Mouse (Mus musculus): ENCODE measurements around the gene Olfr1391.
"Not testable (repeated sequence)": the region's sequence is repeated elsewhere in the genome, so short reads cannot be mapped to it uniquely, and the experiment has no call there.

The Olfr1391 gene

GRCm38 (mm10) chr11:49322442-49322841 lies at the start of gene Olfr1391:
Olfr1391 (plus strand) TSS chr11:49322742.
- no peak for ATAC-seq (ENCODE audit: insufficient number of reproducible peaks, low FRiP score, low TSS enrichment)

- no peak for ATAC-seq (ENCODE audit: insufficient number of reproducible peaks, low FRiP score, low TSS enrichment)
Observed at GRCm38 (mm10) chr11:49273834-49274519, 48.6 kb upstream of the Olfr1391 start.

GRCm38 (mm10) chr11:49278222-49278621 lies 44.3 kb upstream of the Olfr1391 start, which contains the start of gene Olfr1393:
Olfr1393 (plus strand) TSS chr11:49278304.
- ATAC-seq (ENCODE audit: insufficient number of reproducible peaks, low FRiP score, low TSS enrichment): no peak

GRCm38 (mm10) chr11:49284982-49285381 lies 37.6 kb upstream of the Olfr1391 start, which contains the start of gene Olfr1392:
Olfr1392 (plus strand) TSS chr11:49285282.
- ATAC-seq (ENCODE audit: insufficient number of reproducible peaks, low FRiP score, low TSS enrichment): not testable (repeated sequence)

- no peak for ATAC-seq (ENCODE audit: insufficient number of reproducible peaks, low FRiP score, low TSS enrichment)
Observed at GRCm38 (mm10) chr11:49287251-49287650, 35.3 kb upstream of the Olfr1391 start.

GRCm38 (mm10) chr11:49292777-49293176 lies 29.8 kb upstream of the Olfr1391 start:
- no peak for ATAC-seq (ENCODE audit: insufficient number of reproducible peaks, low FRiP score, low TSS enrichment)

GRCm38 (mm10) chr11:49304441-49304840 lies 18.1 kb upstream of the Olfr1391 start, which contains the start of gene Olfr10:
Olfr10 (plus strand) TSS chr11:49304741.
- no peak for ATAC-seq (ENCODE audit: insufficient number of reproducible peaks, low FRiP score, low TSS enrichment)

DNA sequence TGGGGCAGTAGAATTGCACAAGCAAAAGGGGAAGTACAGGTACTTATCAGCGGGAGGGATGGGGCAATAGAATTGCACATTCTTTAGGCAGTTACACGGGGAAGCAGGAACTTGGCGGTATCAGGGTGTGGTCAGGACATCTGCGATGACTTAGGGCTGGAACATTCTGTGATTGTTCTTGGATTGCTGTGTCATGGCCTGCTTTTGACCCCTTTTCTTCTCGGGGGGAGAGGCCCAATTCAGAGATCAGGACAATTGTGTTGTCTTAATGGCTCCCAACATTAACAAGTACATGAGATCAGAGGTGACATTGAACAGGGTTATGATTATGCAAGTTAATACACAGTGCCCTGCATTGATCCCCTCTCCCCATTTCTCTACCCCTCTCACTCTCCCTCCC lies 14.0 kb upstream of the Olfr1391 start:
- ATAC-seq (ENCODE audit: insufficient number of reproducible peaks, low FRiP score, low TSS enrichment): not testable (repeated sequence)

GRCm38 (mm10) chr11:49326726-49327125 lies 4.2 kb downstream of the Olfr1391 start:
- ATAC-seq (ENCODE audit: insufficient number of reproducible peaks, low FRiP score, low TSS enrichment): no peak

- no peak for ATAC-seq (ENCODE audit: insufficient number of reproducible peaks, low FRiP score, low TSS enrichment)
Observed at GRCm38 (mm10) chr11:49329686-49330085, 7.1 kb downstream of the Olfr1391 start.

DNA sequence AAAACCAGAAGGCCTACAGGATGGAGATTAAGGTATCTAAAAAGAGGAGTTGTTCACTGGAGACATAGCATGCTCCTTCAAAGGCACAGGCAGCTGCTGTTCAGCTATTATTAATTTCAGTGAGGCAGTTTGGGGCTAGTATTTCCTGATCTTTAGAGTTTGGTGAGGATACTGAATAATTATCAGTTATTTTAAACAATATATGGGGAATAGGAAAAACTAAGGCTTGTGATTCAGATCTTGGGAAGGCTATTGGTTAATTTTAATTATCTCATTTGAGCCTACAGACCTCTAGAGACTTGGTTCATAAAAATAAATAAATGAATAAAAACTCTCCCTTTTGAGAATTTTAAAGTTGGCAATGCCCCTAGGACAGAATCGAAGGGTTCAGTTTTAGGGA lies 12.3 kb downstream of the Olfr1391 start, which contains the start of gene Olfr1390:
TSS of gene Olfr1390 (plus strand) at position 301 of the 400 bp plus-strand sequence.
- no peak for ATAC-seq (ENCODE audit: insufficient number of reproducible peaks, low FRiP score, low TSS enrichment)

GRCm38 (mm10) chr11:49337150-49337832 lies 14.7 kb downstream of the Olfr1391 start:
- no peak for ATAC-seq (ENCODE audit: insufficient number of reproducible peaks, low FRiP score, low TSS enrichment)

All from cerebellum, adult (tissue).